Mouse (Mus musculus): ENCODE data around the gene Akap6. TPM values are rescaled to one million over a fixed set of nuclear protein-coding genes. Genes with fewer than 3 reads are reported as not detected.

The Akap6 gene
- 10 to 100 TPM; 50.8 to 56.3 TPM for total RNA-seq (2021)
- long read RNA-seq, experiment 1, partial matches to known transcripts = 6 of 18 reads
- long read RNA-seq, experiment 1, other reads (novel, unspliced or antisense) = 12 of 18 reads
- long read RNA-seq, experiment 2, partial matches to known transcripts = 9 of 13 reads
- long read RNA-seq, experiment 2, other reads (novel, unspliced or antisense) = 4 of 13 reads

- DNase-seq = no peak
These were observed at the start of gene Akap6 for GRCm38 (mm10) chr12:52699146-52699545. Gene Akap6, plus strand, starts transcription at chr12:52699383.

- no peak for DNase-seq
These were observed 36.0 kb upstream of the Akap6 start for GRCm38 (mm10) chr12:52662907-52663790.

- DNase-seq = no peak
These were observed 34.2 kb upstream of the Akap6 start for GRCm38 (mm10) chr12:52664944-52665343.

GRCm38 (mm10) chr12:52671436-52671835, 27.7 kb upstream of the Akap6 start:
- peak; percentile 48 for DNase-seq

- no peak for DNase-seq
These were observed 27.2 kb upstream of the Akap6 start for GRCm38 (mm10) chr12:52671943-52672342.

GRCm38 (mm10) chr12:52673361-52673960, 25.7 kb upstream of the Akap6 start:
- no peak for DNase-seq

- no peak for DNase-seq
These were observed 24.2 kb upstream of the Akap6 start for GRCm38 (mm10) chr12:52675010-52675409.

GRCm38 (mm10) chr12:52687355-52687754, 11.8 kb upstream of the Akap6 start:
- DNase-seq = no peak

- DNase-seq = no peak
These were observed 10.5 kb upstream of the Akap6 start for GRCm38 (mm10) chr12:52688712-52689111.

GRCm38 (mm10) chr12:52691552-52691951, 7.6 kb upstream of the Akap6 start:
- no peak for DNase-seq

GRCm38 (mm10) chr12:52692290-52692974, 6.8 kb upstream of the Akap6 start:
- no peak for DNase-seq

- no peak for DNase-seq
These were observed 1.6 kb upstream of the Akap6 start for GRCm38 (mm10) chr12:52697407-52698109.

- no peak for DNase-seq
These were observed 780 bp upstream of the Akap6 start for GRCm38 (mm10) chr12:52698276-52698930.

- no peak for DNase-seq
These were observed 946 bp downstream of the Akap6 start for GRCm38 (mm10) chr12:52699961-52700696.

GRCm38 (mm10) chr12:52700697-52701191, 1.6 kb downstream of the Akap6 start:
- no peak for DNase-seq

GRCm38 (mm10) chr12:52701201-52701641, 2.0 kb downstream of the Akap6 start:
- DNase-seq = no peak

GRCm38 (mm10) chr12:52702368-52702967, 3.3 kb downstream of the Akap6 start:
- no peak for DNase-seq

GRCm38 (mm10) chr12:52704081-52704480, 4.9 kb downstream of the Akap6 start:
- no peak for DNase-seq

GRCm38 (mm10) chr12:52704810-52705209, 5.6 kb downstream of the Akap6 start:
- DNase-seq = no peak

GRCm38 (mm10) chr12:52711382-52711781, 12.2 kb downstream of the Akap6 start:
- no peak for DNase-seq
